Mouse (Mus musculus) left cerebral cortex, postnatal 25 days (tissue): ENCODE data around the gene Ly6c2. TPM values are rescaled to one million over a fixed set of nuclear protein-coding genes. Genes with fewer than 3 reads are reported as not detected.

ENCODE experiments used
- total RNA-seq, 2 experiments: library from RNA; stranded (reverse); gene quantifications; 2 replicates each; pipeline ENCODE4 v1.2.3; 2021

The Ly6c2 gene
- total RNA-seq, 2 experiments from 2014 or later, result 1.6 to 4.6 TPM

Other genes starting within 250 kb of the Ly6c2 start
- gene 2010109I03Rik, start 214.9 kb downstream of the Ly6c2 start, total RNA-seq, result under 1 TPM in 1 of 2 experiments, not detected in 1; 0.18 TPM
- gene Ly6i, start 128.5 kb downstream of the Ly6c2 start, total RNA-seq, result not detected
- gene Ly6a, start 113.9 kb downstream of the Ly6c2 start, total RNA-seq, result 10 to 100 TPM; 20.1 to 26.6 TPM
- 10 to 100 TPM; 67.4 to 78.8 TPM for gene Ly6c1, start 63.1 kb downstream of the Ly6c2 start, total RNA-seq
- gene Ly6g, start 43.3 kb upstream of the Ly6c2 start, total RNA-seq, result not detected
- gene BC025446, start 104.4 kb upstream of the Ly6c2 start, total RNA-seq, result not detected
- not detected for gene Ly6f, start 156.5 kb upstream of the Ly6c2 start, total RNA-seq